Mouse (Mus musculus) layer of hippocampus, postnatal 25 days (tissue): Measurements from ENCODE around the gene Vmn2r80. TPM values are rescaled to one million over a fixed set of nuclear protein-coding genes. Genes with fewer than 3 reads are reported as not detected.
"Not testable (repeated sequence)": the region's sequence is repeated elsewhere in the genome, so short reads cannot be mapped to it uniquely, and the experiment has no call there.

Source experiments
- DNase-seq, 2 experiments: peaks; one replicate each; pipeline ENCODE4 v3.0.0; 2022; ENCODE audit warnings: mixed read lengths in 2 of 2, low spot score in 1 of 2; ENCODE audit errors: extremely low spot score in 1 of 2
- total RNA-seq, 2 experiments: library from RNA; stranded (reverse); gene quantifications; 2 replicates each; pipeline ENCODE4 v1.2.3; 2021

Vmn2r80 gene
- not detected for total RNA-seq

GRCm38 (mm10) chr10:79148469-79148868, at the start of gene Vmn2r80:
Gene Vmn2r80 (plus strand): TSS chr10:79148769.
- not testable (repeated sequence) for DNase-seq

- DNase-seq, result no peak
Measured at GRCm38 (mm10) chr10:79106325-79107282, 42.0 kb upstream of the Vmn2r80 start.

GRCm38 (mm10) chr10:79107531-79107930, 41.0 kb upstream of the Vmn2r80 start:
- no peak for DNase-seq

GRCm38 (mm10) chr10:79109156-79109555, 39.4 kb upstream of the Vmn2r80 start:
- DNase-seq, result no peak

GRCm38 (mm10) chr10:79110482-79110881, 38.1 kb upstream of the Vmn2r80 start:
- DNase-seq, result no peak

GRCm38 (mm10) chr10:79115085-79115484, 33.5 kb upstream of the Vmn2r80 start:
- no peak for DNase-seq

GRCm38 (mm10) chr10:79116125-79116849, 32.3 kb upstream of the Vmn2r80 start:
- peak; percentile 17 to 67 for DNase-seq

- DNase-seq, result no peak
Measured at GRCm38 (mm10) chr10:79151602-79152001, 3.0 kb downstream of the Vmn2r80 start.

- DNase-seq, result not testable (repeated sequence)
Measured at GRCm38 (mm10) chr10:79199973-79200372, 51.4 kb downstream of the Vmn2r80 start.

- DNase-seq, result no peak
Measured at GRCm38 (mm10) chr10:79220432-79220831, 71.9 kb downstream of the Vmn2r80 start.

- DNase-seq, result no peak
Measured at GRCm38 (mm10) chr10:79221606-79222005, 73.0 kb downstream of the Vmn2r80 start.

GRCm38 (mm10) chr10:79222214-79222613, 73.6 kb downstream of the Vmn2r80 start:
- DNase-seq, result no peak

Other genes with a start within 250 kb of the Vmn2r80 start
- not detected for gene Olfr1354, start 235.6 kb upstream of the Vmn2r80 start, total RNA-seq
- gene Olfr8, start 198.1 kb upstream of the Vmn2r80 start, total RNA-seq, result not detected
- gene Olfr1353, start 185.5 kb upstream of the Vmn2r80 start, total RNA-seq, result not detected
- not detected for gene Olfr1352, start 167.7 kb upstream of the Vmn2r80 start, total RNA-seq
- not detected for gene Olfr1351, start 136.3 kb upstream of the Vmn2r80 start, total RNA-seq
- gene Olfr57, start 120.0 kb upstream of the Vmn2r80 start, total RNA-seq, result not detected
- 10 to 100 TPM; 22.6 to 24.5 TPM for gene 2610008E11Rik, start 51.2 kb upstream of the Vmn2r80 start, total RNA-seq
- gene Vmn2r81, start 98.9 kb downstream of the Vmn2r80 start, total RNA-seq, result not detected
- gene Vmn2r82, start 207.8 kb downstream of the Vmn2r80 start, total RNA-seq, result not detected